ENCODE assay signal across 8 mouse cellular contexts in the genomic region with DNA sequence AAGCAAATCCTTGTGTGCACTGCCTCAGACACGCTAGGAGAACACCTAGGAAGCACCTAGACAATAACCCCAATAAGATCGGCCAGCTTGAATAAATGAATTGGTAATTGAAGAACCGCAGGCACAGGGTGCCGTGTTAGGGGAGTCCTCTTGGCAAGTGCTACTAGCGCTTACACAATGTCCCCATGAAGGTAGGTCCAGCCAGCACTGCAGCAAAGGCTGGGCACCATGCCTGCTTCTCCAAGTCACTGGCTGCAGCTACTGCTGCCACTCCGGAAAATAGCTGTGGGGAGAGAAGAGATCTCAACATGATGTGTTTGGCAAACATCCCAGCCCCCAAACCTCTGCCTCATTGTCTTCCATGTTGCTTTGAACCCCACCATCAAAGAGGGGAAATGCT.
DNase-seq lines count a peak whose midpoint lies in the region; ATAC-seq and TF ChIP-seq lines count a peak whose summit lies in the region.

No protein-coding gene starts in this region.

- WGBS in lung, postnatal 0 days = 58% methylated on average over 6 of the region's 6 CpGs

- TF ChIP-seq CTCF in lung, postnatal 0 days (IDR thresholded peaks at IDR 0.05) = no peak

- H3K27me3 ChIP-seq in lung, postnatal 0 days (replicated peaks; ENCODE audit: insufficient read depth, low read length) = no peaks in the 10 kb centered on the region

- H3K9ac ChIP-seq in lung, postnatal 0 days (replicated peaks; ENCODE audit: low read depth) = no peak overlapping the region

- H3K27ac ChIP-seq in lung, postnatal 0 days (ENCODE audit: low read length) = no peak overlapping the region

- no peaks in the 10 kb centered on the region for H3K4me1 ChIP-seq in lung, postnatal 0 days (ENCODE audit: insufficient read depth, low read depth, low read length)

- no peaks in the 10 kb centered on the region for H3K36me3 ChIP-seq in lung, postnatal 0 days (ENCODE audit: insufficient read depth, low read length)

- no peak overlapping the region for H3K4me3 ChIP-seq in lung, postnatal 0 days (ENCODE audit: low read depth, low read length)

- peak; percentile 50 for DNase-seq in adrenal gland, postnatal 10 days
- no peak for DNase-seq in adrenal gland, adult 8-10 months
- DNase-seq in ovary, postnatal 14 days (ENCODE audit: low spot score) = peak; percentile 1
- no peak for DNase-seq in ovary, postnatal 10 days (ENCODE audit: low spot score)
- DNase-seq in kidney, adult 8-10 months = peak; percentile 11 to 29
- DNase-seq in lung, postnatal 0 days (ENCODE audit: low spot score) = peak; percentile 10
- DNase-seq in gastrocnemius, postnatal 14 days = no peak
- no peak for DNase-seq in spleen, postnatal 10 days (ENCODE audit: low spot score in 2 of 2)

- H3K9me3 ChIP-seq in lung, postnatal 0 days (ENCODE audit: low read length) = no peaks in the 10 kb centered on the region

- intact Hi-C loops in gastrocnemius, postnatal 14 days (cut with DNase I; ENCODE audit: low total_unique reads) = no loop called here

- H3K4me2 ChIP-seq in lung, postnatal 0 days (replicated peaks; ENCODE audit: low read depth, low read length) = no peak overlapping the region

- no peak for ATAC-seq in lung, postnatal 0 days

- no peak for TF ChIP-seq EP300 in lung, postnatal 0 days (IDR thresholded peaks at IDR 0.05)

Comparison
In these comparisons a context has a peak if more than half of its experiments do, and no peak if none do; other contexts are left out.
1. DNase-seq: peak in adrenal gland, postnatal 10 days (single experiment), ovary, postnatal 14 days (single experiment), kidney, adult 8-10 months (2 of 2) and lung, postnatal 0 days (single experiment); none in adrenal gland, adult 8-10 months (single experiment), ovary, postnatal 10 days (single experiment), gastrocnemius, postnatal 14 days (single experiment) and spleen, postnatal 10 days (0 of 2).